Mouse (Mus musculus): ENCODE results near the gene Olfr1344.

GRCm38 (mm10) chr7:6419894-6420293, 18.6 kb upstream of the Olfr1344 start:
- TF ChIP-seq CTCF (IDR thresholded peaks at IDR 0.05; ENCODE audit: low read depth, low read length) (no peak), POLR2AphosphoS5 (IDR thresholded peaks at IDR 0.05; ENCODE audit: insufficient replicate concordance, low read depth, low read length) (no peak), GATA1 (IDR thresholded peaks at IDR 0.05; ENCODE audit: borderline replicate concordance, low read length) (no peak), TAL1 (conservative IDR thresholded peaks at IDR 0.05; ENCODE audit: low read depth, low read length) (no peak)

Data from G1E (cell line).